Mouse (Mus musculus) lung, embryonic 14.5 days (tissue): Measurements from ENCODE around the gene Pbld1. TPM values are rescaled to one million over a fixed set of nuclear protein-coding genes. Genes with fewer than 3 reads are reported as not detected.
A peak's percentile ranks its signal among the peaks of the same experiment; 100 is the strongest.

Experiments used
- ATAC-seq: fragments of 200-750 bp; cut with Nextera tagmentation; 2 replicates; pipeline ENCODE4 v1.8.0; 2017; ENCODE audit warnings: mild to moderate bottlenecking, moderate TSS enrichment, moderate library complexity; ENCODE audit not compliant: insufficient read depth
- DNase-seq: peaks from one replicate; pipeline ENCODE4 v3.0.0-alpha.2; 2015
- H3K27ac ChIP-seq: fragments of 300-500 bp; sonication (generic); 2 replicates; pipeline ENCODE4 v1.5.1; 2014; ENCODE audit warnings: low read depth, mild to moderate bottlenecking, moderate library complexity
- H3K27me3 ChIP-seq: fragments of 300-500 bp; sonication (generic); 2 replicates; pipeline ENCODE4 v1.6.1; 2014; ENCODE audit warnings: low read length, control low read depth; ENCODE audit not compliant: insufficient read depth
- H3K36me3 ChIP-seq: fragments of 300-500 bp; sonication (generic); 2 replicates; pipeline ENCODE4 v1.6.1; 2014; ENCODE audit warnings: control low read depth; ENCODE audit not compliant: insufficient read depth
- H3K4me1 ChIP-seq: fragments of 300-500 bp; sonication (generic); 2 replicates; pipeline ENCODE4 v1.6.1; 2014; ENCODE audit warnings: antibody characterized with exemption, control low read depth; ENCODE audit not compliant: insufficient read depth
- H3K4me2 ChIP-seq: fragments of 300-500 bp; sonication (generic); 2 replicates; pipeline ENCODE4 v1.6.1; 2014; ENCODE audit warnings: mild to moderate bottlenecking
- H3K4me3 ChIP-seq: fragments of 300-500 bp; sonication (generic); 2 replicates; pipeline ENCODE4 v1.5.1; 2014; ENCODE audit warnings: low read depth, low read length
- H3K9ac ChIP-seq: fragments of 300-500 bp; sonication (generic); 2 replicates; pipeline ENCODE4 v1.6.1; 2014
- H3K9me3 ChIP-seq: fragments of 300-500 bp; sonication (generic); 2 replicates; pipeline ENCODE4 v1.6.1; 2016; ENCODE audit warnings: low read depth, low read length, control low read depth
- CTCF ChIP-seq: IDR thresholded peaks from 2 replicates; pipeline ENCODE4 v1.5.1; 2016; ENCODE audit warnings: antibody characterized with exemption, low read depth
- WGBS: fragments of 180-500 bp; shearing (Covaris S2); extraction: QIAGEN DNeasy Blood & Tissue Kit; methylation state at CpG from one replicate; pipeline ENCODE4 v1.1.7; 2014; 5-methylcytosine and 5-hydroxymethylcytosine counted together
- polyA plus RNA-seq: library from polyadenylated mRNA; unstranded; fragments of >200 nt; fragmentation: Nextera tagmentation; extraction: Ambion mirVana; gene quantifications from 2 replicates; pipeline ENCODE4 v1.2.1, GENCODE M21; 2014

The Pbld1 gene
- polyA plus RNA-seq, 1 experiment from 2014 or later, result 1.4 TPM

- H3K9ac ChIP-seq, result no peak overlapping the region
- DNase-seq (no peak), ATAC-seq (no peak)
- no peaks in the 10 kb centered on the region for H3K4me1 ChIP-seq
- no peaks in the 10 kb centered on the region for H3K9me3 ChIP-seq
- 90% methylated on average over 10 of the region's 10 CpGs for WGBS
- no peak for TF ChIP-seq CTCF
- H3K27ac ChIP-seq, result no peak overlapping the region
- no peak overlapping the region for H3K4me2 ChIP-seq
- no peaks in the 10 kb centered on the region for H3K27me3 ChIP-seq
- H3K36me3 ChIP-seq, result no peaks in the 10 kb centered on the region
- no peak overlapping the region for H3K4me3 ChIP-seq
Observed at GRCm38 (mm10) chr10:63124016-63124415, 64.1 kb downstream of the Pbld1 start.

GRCm38 (mm10) chr10:63125343-63125742 lies 65.4 kb downstream of the Pbld1 start:
- Histone ChIP-seq H3K36me3 (no peaks in the 10 kb centered on the region), H3K27ac (no peak overlapping the region), H3K4me1 (no peaks in the 10 kb centered on the region), H3K9ac (no peak overlapping the region), H3K9me3 (no peaks in the 10 kb centered on the region), H3K27me3 (no peaks in the 10 kb centered on the region), H3K4me2 (no peak overlapping the region), H3K4me3 (no peak overlapping the region)
- DNase-seq (peak; percentile 27), ATAC-seq (no peak)
- 40% methylated on average over 11 of the region's 11 CpGs for WGBS
- peak; percentile 31; the same call in 1 of the 2 replicates for TF ChIP-seq CTCF

- H3K4me3 ChIP-seq, result no peak overlapping the region
- no peak for TF ChIP-seq CTCF
- WGBS, result 80% methylated on average over 4 of the region's 4 CpGs
- H3K9ac ChIP-seq, result no peak overlapping the region
- DNase-seq, result no peak
- H3K4me2 ChIP-seq, result no peak overlapping the region
- no peaks in the 10 kb centered on the region for H3K36me3 ChIP-seq
- H3K27ac ChIP-seq, result no peak overlapping the region
- ATAC-seq, result no peak
- no peaks in the 10 kb centered on the region for H3K4me1 ChIP-seq
- H3K9me3 ChIP-seq, result no peaks in the 10 kb centered on the region
- H3K27me3 ChIP-seq, result no peaks in the 10 kb centered on the region
Observed at GRCm38 (mm10) chr10:63126116-63126515, 66.2 kb downstream of the Pbld1 start.

DNA sequence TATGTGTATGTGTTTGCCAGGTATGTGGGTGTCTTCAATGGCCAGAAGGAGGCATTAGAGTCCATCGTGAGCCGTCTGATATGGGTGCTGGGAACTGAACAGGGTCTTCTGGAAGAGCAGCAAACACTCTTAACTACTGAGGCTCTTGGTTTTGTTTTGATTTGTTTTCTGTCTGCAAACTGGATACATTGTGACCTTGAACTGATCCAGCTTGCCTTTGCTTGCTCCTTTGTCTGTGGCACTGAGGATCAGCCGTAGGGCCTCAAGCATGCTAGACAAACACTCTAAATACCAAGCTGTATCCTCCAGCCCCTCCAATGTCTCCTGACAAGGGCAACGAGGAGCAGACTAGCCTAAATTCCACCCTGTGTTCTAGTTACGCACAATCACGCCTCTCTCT lies 67.2 kb downstream of the Pbld1 start:
- Histone ChIP-seq H3K36me3 (no peaks in the 10 kb centered on the region), H3K9ac (no peak overlapping the region), H3K4me3 (no peak overlapping the region), H3K4me1 (no peaks in the 10 kb centered on the region), H3K9me3 (no peaks in the 10 kb centered on the region), H3K27me3 (no peaks in the 10 kb centered on the region), H3K27ac (no peak overlapping the region), H3K4me2 (no peak overlapping the region)
- WGBS, result 80% methylated on average over 6 of the region's 6 CpGs
- no peak for TF ChIP-seq CTCF
- DNase-seq (no peak), ATAC-seq (no peak)

Other genes starting within 250 kb of the Pbld1 start
- 33.7 and 34.8 TPM in 2 replicates for gene Tet1, start 151.2 kb upstream of the Pbld1 start, polyA plus RNA-seq
- 16.1 and 17.1 TPM in 2 replicates for gene Slc25a16, start 139.5 kb upstream of the Pbld1 start, polyA plus RNA-seq
- gene Dna2, start 113.1 kb upstream of the Pbld1 start, polyA plus RNA-seq, result 20.3 and 21.6 TPM in 2 replicates
- gene Rufy2, start 79.9 kb upstream of the Pbld1 start, polyA plus RNA-seq, result 16.9 and 18.8 TPM in 2 replicates
- 71.9 and 77.9 TPM in 2 replicates for gene Hnrnph3, start 35.9 kb upstream of the Pbld1 start, polyA plus RNA-seq
- gene Pbld2, start 35.8 kb upstream of the Pbld1 start, polyA plus RNA-seq, result 1.1 and 1.5 TPM in 2 replicates
- gene Atoh7, start 39.5 kb downstream of the Pbld1 start, polyA plus RNA-seq, result 0.11 TPM in 2 replicates
- gene Mypn, start 143.8 kb downstream of the Pbld1 start, polyA plus RNA-seq, result 0.09 and 0.41 TPM in 2 replicates
- gene Herc4, start 183.6 kb downstream of the Pbld1 start, polyA plus RNA-seq, result 40.5 and 44.6 TPM in 2 replicates